Mouse (Mus musculus) brown adipose tissue, adult 24 weeks (tissue): ENCODE data around the gene Hist1h1c. TPM values are rescaled to one million over a fixed set of nuclear protein-coding genes. Genes with fewer than 3 reads are reported as not detected.
"Not testable (repeated sequence)": the region's sequence is repeated elsewhere in the genome, so short reads cannot be mapped to it uniquely, and the experiment has no call there.

Experiments used
- H3K27ac ChIP-seq: fragments of 200-500 bp; replicated peaks from 2 replicates; pipeline ENCODE4 v1.5.1; 2012; ENCODE audit warnings: low read depth, mild to moderate bottlenecking, low read length
- H3K4me1 ChIP-seq: fragments of 200-500 bp; 2 replicates; pipeline ENCODE4 v1.6.1; 2012; ENCODE audit warnings: low read length, mixed read lengths; ENCODE audit not compliant: control insufficient read depth, insufficient read depth, insufficient read length
- H3K4me3 ChIP-seq: fragments of 200-500 bp; 2 replicates; pipeline ENCODE4 v1.5.1; 2012; ENCODE audit warnings: low read depth, mild to moderate bottlenecking, low read length, moderate library complexity; ENCODE audit not compliant: insufficient read depth
- polyA plus RNA-seq: library from polyadenylated mRNA; stranded (reverse); fragments of >200 nt; gene quantifications from 2 replicates; pipeline ENCODE4 v1.2.4, GENCODE M21; 2012; ENCODE audit not compliant: missing spikeins, insufficient read depth, insufficient read length

The Hist1h1c gene
- polyA plus RNA-seq, 1 experiment = 112 TPM

- H3K4me1 ChIP-seq = peaks cover 7% of the 10 kb centered on the region
- no peak overlapping the region for H3K4me3 ChIP-seq
Measured at GRCm38 (mm10) chr13:23705751-23706356, 32.8 kb upstream of the Hist1h1c start.

GRCm38 (mm10) chr13:23706771-23707170 lies 31.8 kb upstream of the Hist1h1c start:
- H3K27ac ChIP-seq = no peak overlapping the region

More at GRCm38 (mm10) chr13:23705751-23706356, 32.8 kb upstream of the Hist1h1c start:
- H3K27ac ChIP-seq = peak overlapping the region; percentile 29; the same call in 1 of the 2 replicates

GRCm38 (mm10) chr13:23708041-23708440 lies 30.6 kb upstream of the Hist1h1c start:
- H3K4me1 ChIP-seq = peaks cover 7% of the 10 kb centered on the region
- H3K27ac ChIP-seq = no peak overlapping the region
- H3K4me3 ChIP-seq = no peak overlapping the region

More at GRCm38 (mm10) chr13:23706771-23707170, 31.8 kb upstream of the Hist1h1c start:
- Histone ChIP-seq H3K4me3 (no peak overlapping the region), H3K4me1 (peaks cover 7% of the 10 kb centered on the region)

- peak overlapping the region; percentile 43; the same call in 1 of the 2 replicates for H3K27ac ChIP-seq
- H3K4me3 ChIP-seq = no peak overlapping the region
- peaks cover 7% of the 10 kb centered on the region for H3K4me1 ChIP-seq
Measured at GRCm38 (mm10) chr13:23708654-23709053, 30.0 kb upstream of the Hist1h1c start.

GRCm38 (mm10) chr13:23709714-23710373 lies 28.8 kb upstream of the Hist1h1c start:
- H3K4me3 ChIP-seq = peak overlapping the region; percentile 85
- H3K4me1 ChIP-seq = peaks cover 7% of the 10 kb centered on the region
- H3K27ac ChIP-seq = peak overlapping the region; percentile 89

GRCm38 (mm10) chr13:23710374-23711089 lies 28.1 kb upstream of the Hist1h1c start, which contains the start of gene Hfe:
Gene Hfe (minus strand): TSS chr13:23710854.
- H3K27ac ChIP-seq = peak within 1 kb of the TSS; percentile 89
- peaks cover 7% of the 10 kb centered on the region for H3K4me1 ChIP-seq
- H3K4me3 ChIP-seq = peak within 1 kb of the TSS; percentile 85

GRCm38 (mm10) chr13:23716261-23717042 lies 22.2 kb upstream of the Hist1h1c start:
- Histone ChIP-seq H3K4me1 (no peaks in the 10 kb centered on the region; the same call in 1 of the 2 replicates), H3K4me3 (no peak overlapping the region), H3K27ac (no peak overlapping the region; the same call in 1 of the 2 replicates)

- H3K4me1 ChIP-seq = no peaks in the 10 kb centered on the region; the same call in 1 of the 2 replicates
- no peak overlapping the region for H3K4me3 ChIP-seq
- H3K27ac ChIP-seq = peak overlapping the region; percentile 75
Measured at GRCm38 (mm10) chr13:23717176-23717575, 21.4 kb upstream of the Hist1h1c start.

- not testable (repeated sequence) for H3K4me1 ChIP-seq, H3K4me3 ChIP-seq
- peak overlapping the region; percentile 75 for H3K27ac ChIP-seq
Measured at GRCm38 (mm10) chr13:23717593-23718245, 20.9 kb upstream of the Hist1h1c start.

GRCm38 (mm10) chr13:23724239-23724638 lies 14.4 kb upstream of the Hist1h1c start:
- Histone ChIP-seq H3K27ac (no peak overlapping the region), H3K4me1 (no peaks in the 10 kb centered on the region), H3K4me3 (no peak overlapping the region)

- Histone ChIP-seq H3K4me3 (no peak overlapping the region), H3K27ac (no peak overlapping the region), H3K4me1 (peaks cover 4% of the 10 kb centered on the region; the same call in 1 of the 2 replicates)
Measured at GRCm38 (mm10) chr13:23725213-23725612, 13.4 kb upstream of the Hist1h1c start.

GRCm38 (mm10) chr13:23728472-23729191 lies 10.0 kb upstream of the Hist1h1c start:
- Histone ChIP-seq H3K4me3 (no peak overlapping the region), H3K27ac (peak overlapping the region; percentile 61), H3K4me1 (peaks cover 4% of the 10 kb centered on the region; the same call in 1 of the 2 replicates)

- peaks cover 4% of the 10 kb centered on the region; the same call in 1 of the 2 replicates for H3K4me1 ChIP-seq
- no peak overlapping the region for H3K4me3 ChIP-seq
- H3K27ac ChIP-seq = peak overlapping the region; percentile 61
Measured at GRCm38 (mm10) chr13:23729192-23729525, 9.4 kb upstream of the Hist1h1c start.

GRCm38 (mm10) chr13:23729706-23730105 lies 8.9 kb upstream of the Hist1h1c start:
- Histone ChIP-seq H3K27ac (peak overlapping the region; percentile 61), H3K4me1 (peaks cover 4% of the 10 kb centered on the region; the same call in 1 of the 2 replicates), H3K4me3 (no peak overlapping the region)
